Mouse (Mus musculus): ENCODE data around the gene Zfp462. TPM values are rescaled to one million over a fixed set of nuclear protein-coding genes. Genes with fewer than 3 reads are reported as not detected.

Zfp462 gene
- polyA plus RNA-seq, 1 experiment, result not detected

DNA sequence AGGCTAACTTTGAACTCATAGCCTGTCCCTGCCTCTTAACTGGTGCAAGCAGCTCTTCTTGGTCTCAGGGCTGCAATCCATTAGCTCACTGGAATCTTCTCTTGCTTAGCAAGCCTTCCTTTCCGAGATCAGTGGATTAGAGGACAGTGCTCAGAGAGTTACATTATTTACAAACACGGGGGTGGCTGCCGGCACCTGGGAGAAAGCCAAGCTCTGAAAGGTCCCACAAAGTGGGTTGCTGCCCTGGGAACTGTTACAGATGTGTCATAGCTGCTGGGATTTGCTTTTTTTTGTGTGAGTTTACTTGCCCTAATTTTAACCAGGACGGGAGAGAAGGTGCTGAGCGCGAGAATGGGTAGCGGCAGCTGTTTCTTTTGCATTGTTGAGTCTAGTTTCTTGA lies 102.4 kb downstream of the Zfp462 start:
- no peak overlapping the region for H3K27ac ChIP-seq (ENCODE audit: insufficient read depth, low read depth, low read length)
- 52% methylated on average over 7 of the region's 7 CpGs for WGBS
- H3K4me3 ChIP-seq (ENCODE audit: insufficient read depth, low read depth, low read length), result no peak overlapping the region
- no peak for TF ChIP-seq POLR2A (IDR thresholded peaks at IDR 0.05; ENCODE audit: insufficient read depth, low read depth, low read length)
- no peak for TF ChIP-seq CTCF (IDR thresholded peaks at IDR 0.05; ENCODE audit: insufficient read depth, low read depth, low read length)
- H3K4me1 ChIP-seq (ENCODE audit: control insufficient read depth, insufficient read depth, low read length), result peaks cover 6% of the 10 kb centered on the region

- no peak overlapping the region for H3K4me3 ChIP-seq (ENCODE audit: insufficient read depth, low read depth, low read length)
- peaks cover 9% of the 10 kb centered on the region for H3K4me1 ChIP-seq (ENCODE audit: control insufficient read depth, insufficient read depth, low read length)
- no peak overlapping the region for H3K27ac ChIP-seq (ENCODE audit: insufficient read depth, low read depth, low read length)
- TF ChIP-seq CTCF (IDR thresholded peaks at IDR 0.05; ENCODE audit: insufficient read depth, low read depth, low read length) (no peak), POLR2A (IDR thresholded peaks at IDR 0.05; ENCODE audit: insufficient read depth, low read depth, low read length) (no peak)
- WGBS, result 34% methylated on average over 16 of the region's 16 CpGs
Observed at GRCm38 (mm10) chr4:55049938-55050610, 105.2 kb downstream of the Zfp462 start.

GRCm38 (mm10) chr4:55051345-55051744 lies 106.5 kb downstream of the Zfp462 start:
- H3K4me1 ChIP-seq (ENCODE audit: control insufficient read depth, insufficient read depth, low read length), result peaks cover 9% of the 10 kb centered on the region
- no peak overlapping the region for H3K27ac ChIP-seq (ENCODE audit: insufficient read depth, low read depth, low read length)
- 95% methylated on average over 4 of the region's 4 CpGs for WGBS
- no peak overlapping the region for H3K4me3 ChIP-seq (ENCODE audit: insufficient read depth, low read depth, low read length)
- no peak for TF ChIP-seq POLR2A (IDR thresholded peaks at IDR 0.05; ENCODE audit: insufficient read depth, low read depth, low read length)
- TF ChIP-seq CTCF (IDR thresholded peaks at IDR 0.05; ENCODE audit: insufficient read depth, low read depth, low read length), result no peak

- Histone ChIP-seq H3K27ac (ENCODE audit: insufficient read depth, low read depth, low read length) (no peak overlapping the region), H3K4me3 (ENCODE audit: insufficient read depth, low read depth, low read length) (no peak overlapping the region), H3K4me1 (ENCODE audit: control insufficient read depth, insufficient read depth, low read length) (peaks cover 12% of the 10 kb centered on the region)
- WGBS, result 76% methylated on average over 10 of the region's 10 CpGs
- TF ChIP-seq POLR2A (IDR thresholded peaks at IDR 0.05; ENCODE audit: insufficient read depth, low read depth, low read length), result no peak
- TF ChIP-seq CTCF (IDR thresholded peaks at IDR 0.05; ENCODE audit: insufficient read depth, low read depth, low read length), result no peak
Observed at GRCm38 (mm10) chr4:55052686-55053085, 107.8 kb downstream of the Zfp462 start.

DNA sequence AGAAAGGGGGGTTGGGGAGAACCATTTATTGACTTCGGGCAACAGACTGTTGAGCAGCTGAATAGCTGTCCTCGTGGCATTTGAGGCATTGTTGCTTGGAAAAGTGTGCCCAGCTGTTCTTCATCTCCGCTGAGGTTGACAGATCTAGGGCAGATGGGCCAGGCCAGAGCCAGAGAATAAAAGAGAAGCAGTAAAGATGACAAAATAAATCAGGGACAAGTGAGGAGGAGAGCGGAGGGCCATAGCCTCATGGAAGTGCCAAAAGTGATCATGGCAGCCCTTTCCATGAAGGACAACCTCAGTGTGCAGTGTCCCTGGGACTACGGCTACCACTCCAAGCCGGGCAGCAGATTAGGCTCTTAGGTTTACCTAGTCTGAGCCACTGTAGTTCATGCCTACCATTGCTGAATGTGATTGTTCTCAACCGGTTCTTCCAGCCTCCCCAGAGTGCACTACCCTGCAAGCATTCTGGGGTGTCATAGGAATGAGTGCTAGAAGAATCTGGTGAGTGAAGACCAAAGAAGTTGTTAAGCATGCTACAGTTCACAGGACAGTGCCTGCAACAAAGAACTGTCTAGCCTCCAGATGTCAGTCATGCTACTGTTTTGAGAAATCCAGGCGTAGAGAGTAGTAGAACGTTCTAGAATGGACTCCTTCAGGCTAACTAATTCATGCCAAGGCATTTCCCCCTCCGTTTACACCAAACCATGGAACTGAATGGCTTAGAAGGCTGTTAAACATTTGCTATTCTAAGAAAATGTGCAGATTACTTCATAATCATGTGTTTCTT lies 113.0 kb downstream of the Zfp462 start:
- H3K27ac ChIP-seq (ENCODE audit: insufficient read depth, low read depth, low read length), result no peak overlapping the region
- TF ChIP-seq CTCF (IDR thresholded peaks at IDR 0.05; ENCODE audit: insufficient read depth, low read depth, low read length), result no peak
- TF ChIP-seq POLR2A (IDR thresholded peaks at IDR 0.05; ENCODE audit: insufficient read depth, low read depth, low read length), result no peak
- 74% methylated on average over 10 of the region's 10 CpGs for WGBS

DNA sequence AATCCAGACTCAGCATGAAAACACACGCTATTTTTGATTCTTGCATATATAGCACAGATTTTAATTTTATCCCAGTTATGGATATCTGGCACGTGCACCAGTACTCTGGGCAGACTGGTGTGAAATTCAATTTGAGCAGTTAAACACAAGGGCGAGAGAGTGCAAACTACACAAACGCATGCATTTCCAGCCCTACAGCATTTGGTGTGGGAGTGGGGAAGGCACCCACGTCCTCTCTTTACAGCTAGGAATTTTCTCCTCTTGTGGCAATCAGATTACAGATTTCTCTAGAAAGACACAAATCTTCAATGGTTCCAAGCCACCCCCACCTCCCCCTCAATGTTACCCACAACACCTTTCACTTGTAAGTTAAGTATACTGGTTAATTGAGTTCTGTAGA lies 114.1 kb downstream of the Zfp462 start:
- Histone ChIP-seq H3K27ac (ENCODE audit: insufficient read depth, low read depth, low read length) (no peak overlapping the region), H3K4me1 (ENCODE audit: control insufficient read depth, insufficient read depth, low read length) (peaks cover 7% of the 10 kb centered on the region), H3K4me3 (ENCODE audit: insufficient read depth, low read depth, low read length) (no peak overlapping the region)
- 46% methylated on average over 5 of the region's 5 CpGs for WGBS
- no peak for TF ChIP-seq POLR2A (IDR thresholded peaks at IDR 0.05; ENCODE audit: insufficient read depth, low read depth, low read length)
- no peak for TF ChIP-seq CTCF (IDR thresholded peaks at IDR 0.05; ENCODE audit: insufficient read depth, low read depth, low read length)

More for the DNA sequence above, 113.0 kb downstream of the Zfp462 start:
- Histone ChIP-seq H3K4me3 (ENCODE audit: insufficient read depth, low read depth, low read length) (no peak overlapping the region), H3K4me1 (ENCODE audit: control insufficient read depth, insufficient read depth, low read length) (peaks cover 7% of the 10 kb centered on the region)

- H3K4me3 ChIP-seq (ENCODE audit: insufficient read depth, low read depth, low read length), result no peak overlapping the region
- TF ChIP-seq POLR2A (IDR thresholded peaks at IDR 0.05; ENCODE audit: insufficient read depth, low read depth, low read length) (no peak), CTCF (IDR thresholded peaks at IDR 0.05; ENCODE audit: insufficient read depth, low read depth, low read length) (no peak)
- no peak overlapping the region for H3K27ac ChIP-seq (ENCODE audit: insufficient read depth, low read depth, low read length)
- no peaks in the 10 kb centered on the region for H3K4me1 ChIP-seq (ENCODE audit: control insufficient read depth, insufficient read depth, low read length)
- WGBS, result 86% methylated on average over 17 of the region's 17 CpGs
Observed at GRCm38 (mm10) chr4:55066341-55067170, 121.7 kb downstream of the Zfp462 start.

DNA sequence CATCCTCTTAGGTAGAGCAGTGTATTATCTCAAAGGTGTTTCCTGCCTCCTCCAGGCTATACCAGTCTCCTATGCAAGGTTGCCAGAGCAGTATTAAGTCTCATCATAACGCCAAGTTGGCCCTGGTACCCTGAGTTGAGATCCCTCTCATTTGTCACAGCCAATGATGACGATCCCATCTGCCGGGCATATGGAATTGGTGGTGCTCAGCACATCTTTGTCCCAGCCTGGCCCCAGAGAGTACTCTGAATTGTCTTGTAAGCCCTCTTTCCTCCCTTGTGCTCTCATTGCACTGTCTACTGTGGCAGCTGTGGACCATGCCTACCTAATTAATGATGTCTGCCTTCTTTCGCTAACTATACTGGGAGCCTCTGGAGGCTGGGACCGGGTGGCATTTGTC lies 126.7 kb downstream of the Zfp462 start:
- 82% methylated on average over 5 of the region's 5 CpGs for WGBS
- Histone ChIP-seq H3K4me3 (ENCODE audit: insufficient read depth, low read depth, low read length) (no peak overlapping the region), H3K4me1 (ENCODE audit: control insufficient read depth, insufficient read depth, low read length) (no peaks in the 10 kb centered on the region), H3K27ac (ENCODE audit: insufficient read depth, low read depth, low read length) (no peak overlapping the region)
- TF ChIP-seq POLR2A (IDR thresholded peaks at IDR 0.05; ENCODE audit: insufficient read depth, low read depth, low read length) (no peak), CTCF (IDR thresholded peaks at IDR 0.05; ENCODE audit: insufficient read depth, low read depth, low read length) (no peak)
